Comparison of ENCODE assay signal across 8 mouse cellular contexts in genomic region chr2:174025181-174025870, GRCm38 (mm10). TPM values are rescaled to one million over a fixed set of nuclear protein-coding genes. Genes with fewer than 3 reads are reported as not detected.
DNase-seq lines count a peak whose midpoint lies in the region; ATAC-seq and TF ChIP-seq lines count a peak whose summit lies in the region.

No protein-coding gene starts in this region.

- no peaks in the 10 kb centered on the region for H3K27me3 ChIP-seq in heart, adult 2 months (ENCODE audit: control insufficient read depth, insufficient read depth, low read length)
- H3K27me3 ChIP-seq in limb, embryonic 10.5 days (ENCODE audit: low read depth, poor library complexity, severe bottlenecking) = no peaks in the 10 kb centered on the region
- H3K27me3 ChIP-seq in stomach, postnatal 0 days (ENCODE audit: control insufficient read depth, insufficient read depth, low read length) = no peaks in the 10 kb centered on the region

- 61% methylated on average over 11 of the region's 11 CpGs for WGBS in heart, adult 2 months
- WGBS in limb, embryonic 10.5 days = 88% methylated on average over 11 of the region's 11 CpGs
- WGBS in stomach, postnatal 0 days = 50% methylated on average over 11 of the region's 11 CpGs

- no peaks in the 10 kb centered on the region for H3K4me1 ChIP-seq in heart, adult 2 months (ENCODE audit: control insufficient read depth, insufficient read depth, low read length)
- peaks cover 18% of the 10 kb centered on the region for H3K4me1 ChIP-seq in limb, embryonic 10.5 days
- H3K4me1 ChIP-seq in stomach, postnatal 0 days (replicated peaks; ENCODE audit: control insufficient read depth, insufficient read depth) = peaks cover 4% of the 10 kb centered on the region; the same call in 1 of the 2 replicates

- no peak for TF ChIP-seq CTCF in heart, adult 2 months (IDR thresholded peaks at IDR 0.05)
- no peak for TF ChIP-seq CTCF in stomach, postnatal 0 days (IDR thresholded peaks at IDR 0.05; ENCODE audit: low read depth)

- peak; percentile 76 for DNase-seq in heart, adult 11 months
- DNase-seq in heart, adult 2 months = no peak
- DNase-seq in urinary bladder, postnatal 10 days (ENCODE audit: low spot score) = peak; percentile 6
- no peak for DNase-seq in urinary bladder, adult 18-20 months (ENCODE audit: low spot score in 2 of 2)
- DNase-seq in limb, embryonic 10.5 days (ENCODE audit: low spot score) = peak; percentile 18
- peak; percentile 17 for DNase-seq in stomach, postnatal 0 days (ENCODE audit: low spot score)
- DNase-seq in heart, postnatal 36 days = no peak

- ATAC-seq in stomach, postnatal 0 days (ENCODE audit: low FRiP score, low TSS enrichment) = peak; percentile 84
- ATAC-seq in erythroblast, adult 5-6 weeks (replicated peaks; ENCODE audit: low FRiP score, poor library complexity, severe bottlenecking) = no peak

- H3K4me3 ChIP-seq in heart, adult 2 months = no peak overlapping the region
- no peak overlapping the region for H3K4me3 ChIP-seq in limb, embryonic 10.5 days
- no peak overlapping the region for H3K4me3 ChIP-seq in stomach, postnatal 0 days (ENCODE audit: low read depth, low read length)

- H3K36me3 ChIP-seq in heart, adult 2 months (ENCODE audit: control insufficient read depth, insufficient read depth, low read length) = no peaks in the 10 kb centered on the region
- no peaks in the 10 kb centered on the region for H3K36me3 ChIP-seq in limb, embryonic 10.5 days
- no peaks in the 10 kb centered on the region for H3K36me3 ChIP-seq in stomach, postnatal 0 days (ENCODE audit: control insufficient read depth, insufficient read depth, low read length)

- H3K9me3 ChIP-seq in limb, embryonic 10.5 days (replicated peaks) = no peaks in the 10 kb centered on the region
- H3K9me3 ChIP-seq in stomach, postnatal 0 days (ENCODE audit: control insufficient read depth, low read length) = no peaks in the 10 kb centered on the region

- intact Hi-C loops in heart, adult 2 months (cut with DNase I) = no loop called here
- intact Hi-C loops in heart, postnatal 36 days (cut with DNase I) = no loop called here

- H3K79me2 ChIP-seq in heart, adult 2 months (replicated peaks; ENCODE audit: control insufficient read depth, insufficient read depth, low read length) = no peaks in the 10 kb centered on the region

- TF ChIP-seq POLR2A in heart, adult 2 months (IDR thresholded peaks at IDR 0.05; ENCODE audit: insufficient read depth, low read depth, low read length) = no peak

- H3K27ac ChIP-seq in heart, adult 2 months = no peak overlapping the region
- H3K27ac ChIP-seq in limb, embryonic 10.5 days = no peak overlapping the region
- H3K27ac ChIP-seq in stomach, postnatal 0 days (replicated peaks) = no peak overlapping the region

- H3K9ac ChIP-seq in heart, adult 2 months (ENCODE audit: low read depth, low read length) = no peak overlapping the region
- 0 out of 2 replicates have a peak overlapping the region, but pooled peaks have one; percentile 8 for H3K9ac ChIP-seq in stomach, postnatal 0 days (ENCODE audit: low read length)

- H3K4me2 ChIP-seq in stomach, postnatal 0 days (replicated peaks; ENCODE audit: low read depth) = no peak overlapping the region

- no peak for TF ChIP-seq EP300 in heart, adult 2 months (IDR thresholded peaks at IDR 0.05; ENCODE audit: insufficient read depth, low read depth, low read length)
- TF ChIP-seq EP300 in stomach, postnatal 0 days (optimal IDR thresholded peaks at IDR 0.05) = no peak

RNA-seq across cellular contexts. Expression of gene Stx16, which starts 50.8 kb away (rescaled TPM):
- 10 to 100 TPM; 17.1 to 19.8 TPM for total RNA-seq in heart, adult 2 months (2021)
- polyA plus RNA-seq in heart, adult 2 months (2012; rRNA removed) = 20.3 and 23.3 TPM in 2 replicates
- polyA plus RNA-seq in limb, embryonic 10.5 days (2016; fragmentation: Nextera tagmentation; extraction: Ambion mirVana) = 10.0 and 12.4 TPM in 2 replicates
- polyA plus RNA-seq in stomach, postnatal 0 days (2015; fragmentation: Nextera tagmentation; extraction: Ambion mirVana) = 3.6 and 4.1 TPM in 2 replicates
- total RNA-seq in erythroblast, adult 5-6 weeks (2015; ENCODE audit: low replicate concordance) = 2.1 and 6.1 TPM in 2 replicates
- 7.1 and 8.5 TPM in 2 replicates for total RNA-seq in erythroblast, adult 5-6 weeks (2017; ENCODE audit: low replicate concordance)
- total RNA-seq in heart, postnatal 36 days (2021) = 10 to 100 TPM; 20.5 to 23.7 TPM

Comparison
In these comparisons a context has a peak if more than half of its experiments do, and no peak if none do; other contexts are left out.
1. DNase-seq: peak in heart, adult 11 months (single experiment), urinary bladder, postnatal 10 days (single experiment), limb, embryonic 10.5 days (single experiment) and stomach, postnatal 0 days (single experiment); none in heart, adult 2 months (0 of 2), urinary bladder, adult 18-20 months (0 of 2) and heart, postnatal 36 days (0 of 2).